Mouse (Mus musculus) kidney, adult 11 months (tissue): ENCODE results near the gene Olfr648.
A peak's percentile ranks its signal among the peaks of the same experiment; 100 is the strongest.

ENCODE experiments used
- DNase-seq: peaks from one replicate; pipeline ENCODE4 v3.0.0; 2022

Gene Olfr648

DNA sequence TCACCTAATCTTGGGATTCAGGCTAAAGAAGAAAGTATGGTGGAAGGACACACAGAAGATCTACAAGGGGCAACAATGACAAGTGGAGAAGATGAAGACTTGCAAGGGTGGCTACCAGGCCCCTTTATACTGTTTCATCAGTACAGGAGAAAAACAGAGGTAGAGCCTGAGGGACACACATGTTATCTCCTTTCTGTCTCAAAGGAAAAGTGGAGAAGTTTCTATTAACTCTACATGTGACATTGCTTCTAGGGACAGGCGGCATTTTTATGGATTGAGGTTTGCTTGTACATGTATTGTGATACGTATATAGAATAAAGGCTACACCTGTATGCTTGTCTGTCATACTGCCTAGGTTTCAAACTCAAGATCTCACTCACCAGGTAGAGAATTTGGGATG is at the start of gene Olfr648:
Gene Olfr648, minus strand, starts transcription at position 101 of the 400 bp plus-strand sequence.
- DNase-seq = no peak

DNA sequence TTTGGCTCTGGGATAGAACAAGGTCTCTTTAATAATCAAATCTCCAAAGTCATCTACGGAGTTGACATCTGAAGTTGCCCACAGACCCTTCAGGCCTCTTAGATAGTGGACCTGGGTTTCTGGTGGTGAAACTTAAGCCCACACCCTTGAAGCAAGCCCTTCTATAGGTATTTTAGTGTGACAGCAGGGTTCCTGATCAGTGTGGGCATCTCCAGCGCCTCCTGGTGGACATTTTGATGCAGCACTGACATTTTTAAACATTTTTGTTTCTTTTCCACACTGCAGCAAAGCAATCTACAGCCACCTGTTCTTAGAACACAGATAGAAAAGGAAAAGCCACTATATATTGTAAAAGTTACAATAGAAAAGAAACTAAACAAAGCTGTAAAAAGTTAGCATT is 48.0 kb upstream of the Olfr648 start:
- DNase-seq = peak; percentile 10

GRCm38 (mm10) chr7:104218701-104219569 is 35.7 kb upstream of the Olfr648 start, which contains the start of gene Trim6:
Trim6 (plus strand) TSS chr7:104218793.
- DNase-seq = peak; percentile 85

DNA sequence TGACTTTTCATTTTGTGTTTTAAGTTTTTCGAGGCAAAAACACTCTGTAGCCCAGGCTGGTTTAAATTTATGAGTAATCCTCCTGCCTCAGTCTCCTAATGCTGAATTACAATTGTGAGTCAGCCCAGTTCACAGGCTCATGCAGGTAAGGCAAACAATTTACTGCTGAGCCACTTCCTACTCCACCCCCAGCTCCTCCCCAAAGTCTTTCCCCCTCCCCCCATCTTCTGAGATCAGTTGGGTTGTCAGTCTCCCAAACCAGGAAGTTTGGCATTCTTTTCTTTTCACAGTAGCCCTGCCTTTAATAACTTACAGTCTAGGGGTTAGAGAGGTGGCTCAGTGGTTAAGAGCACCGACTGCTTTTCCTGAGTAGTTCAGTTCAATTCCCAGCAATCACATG is 34.7 kb upstream of the Olfr648 start:
- no peak for DNase-seq

DNA sequence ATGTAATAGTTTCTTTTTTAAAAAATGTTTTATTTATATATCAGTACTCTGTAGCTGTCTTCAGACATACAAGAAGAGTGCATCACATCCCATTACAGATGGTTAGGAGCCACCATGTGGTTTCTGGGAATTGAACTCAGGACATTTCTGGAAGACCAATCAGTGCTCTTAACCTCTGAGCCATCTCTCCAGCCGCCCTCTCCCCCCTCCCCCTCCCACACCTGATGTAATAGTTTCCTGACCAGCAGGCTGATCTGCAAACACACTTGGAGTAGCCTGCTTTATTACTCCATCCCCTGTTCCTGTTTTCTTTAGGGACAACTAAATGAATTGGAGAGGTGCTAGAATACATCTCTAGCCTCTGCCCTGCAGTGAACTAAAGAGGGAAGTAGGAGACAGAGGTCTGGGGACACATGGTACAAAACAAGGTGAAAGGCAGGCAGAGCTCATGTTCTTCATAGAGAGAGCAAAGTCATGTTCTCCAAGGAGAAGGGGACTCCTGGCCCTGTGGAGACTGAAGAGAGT is 32.9 kb upstream of the Olfr648 start:
- no peak for DNase-seq

- no peak for DNase-seq
Measured at GRCm38 (mm10) chr7:104206197-104206596, 23.0 kb upstream of the Olfr648 start.

- peak; percentile 46 for DNase-seq
Measured at GRCm38 (mm10) chr7:104199822-104200221, 16.6 kb upstream of the Olfr648 start.

GRCm38 (mm10) chr7:104195885-104196284 is 12.7 kb upstream of the Olfr648 start, which contains the start of gene Olfr649:
Olfr649 (minus strand) TSS chr7:104195985.
- no peak for DNase-seq

DNA sequence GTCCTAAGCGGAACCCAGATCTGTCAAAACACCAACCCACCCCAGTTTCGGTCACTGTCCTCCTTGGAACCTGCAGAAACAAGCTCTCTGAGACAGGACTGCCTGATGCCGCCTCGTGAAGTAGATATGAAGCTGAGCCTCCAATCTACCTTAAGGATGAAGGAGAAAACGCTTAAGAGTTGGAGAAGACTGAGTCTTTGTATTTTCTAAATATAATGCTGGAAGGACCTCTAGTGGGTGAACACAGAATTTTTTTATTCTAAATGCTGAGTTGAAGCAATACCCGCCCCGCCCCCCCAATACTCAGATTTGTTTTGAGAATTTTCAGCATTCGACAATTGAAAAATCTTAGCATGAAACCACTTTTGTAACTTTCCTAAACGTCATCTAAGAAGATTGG is 8.1 kb upstream of the Olfr648 start:
- no peak for DNase-seq

GRCm38 (mm10) chr7:104179074-104179473 is 4.1 kb downstream of the Olfr648 start:
- no peak for DNase-seq

- DNase-seq = no peak
Measured at GRCm38 (mm10) chr7:104178422-104179054, 4.7 kb downstream of the Olfr648 start.

DNA sequence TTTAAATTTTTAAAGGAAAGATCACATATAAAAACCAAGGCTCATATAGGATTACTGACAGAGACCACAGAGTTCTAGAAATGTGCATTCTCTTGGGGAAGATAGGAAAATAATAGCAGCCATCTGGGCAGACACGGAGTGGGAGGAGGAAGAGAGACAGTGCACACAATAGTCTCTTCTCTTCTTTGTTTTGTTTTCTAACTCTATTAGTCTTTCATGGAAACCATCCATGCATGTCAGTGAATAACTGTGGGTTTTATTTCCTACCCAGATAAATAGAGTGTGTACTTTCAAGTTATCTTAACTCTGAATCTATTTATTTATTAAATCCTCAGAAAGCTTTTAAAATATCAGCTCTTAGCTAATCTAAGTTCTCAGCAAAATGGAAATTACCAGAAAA is 8.1 kb downstream of the Olfr648 start:
- no peak for DNase-seq

GRCm38 (mm10) chr7:104169634-104170204 is 13.5 kb downstream of the Olfr648 start:
- no peak for DNase-seq

DNA sequence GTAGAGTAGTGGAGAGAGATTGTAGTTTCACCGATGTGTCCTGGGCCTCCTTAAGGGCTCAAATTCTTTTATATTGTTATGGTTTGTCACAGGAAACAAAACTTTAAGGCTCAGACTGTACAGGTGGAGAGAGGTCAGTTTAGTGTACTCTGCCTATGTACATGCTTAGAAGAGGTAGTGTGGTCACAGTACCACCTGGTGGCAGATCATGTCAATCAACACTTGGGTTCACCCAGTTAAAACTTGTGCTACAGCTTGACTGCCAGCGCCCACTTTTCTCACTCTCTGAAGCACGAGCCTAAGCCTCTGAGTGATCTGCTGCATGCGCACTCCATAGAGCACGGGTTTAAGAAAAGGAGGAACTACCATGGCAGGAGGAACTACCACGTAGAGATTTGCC is 16.1 kb downstream of the Olfr648 start:
- DNase-seq = no peak

DNA sequence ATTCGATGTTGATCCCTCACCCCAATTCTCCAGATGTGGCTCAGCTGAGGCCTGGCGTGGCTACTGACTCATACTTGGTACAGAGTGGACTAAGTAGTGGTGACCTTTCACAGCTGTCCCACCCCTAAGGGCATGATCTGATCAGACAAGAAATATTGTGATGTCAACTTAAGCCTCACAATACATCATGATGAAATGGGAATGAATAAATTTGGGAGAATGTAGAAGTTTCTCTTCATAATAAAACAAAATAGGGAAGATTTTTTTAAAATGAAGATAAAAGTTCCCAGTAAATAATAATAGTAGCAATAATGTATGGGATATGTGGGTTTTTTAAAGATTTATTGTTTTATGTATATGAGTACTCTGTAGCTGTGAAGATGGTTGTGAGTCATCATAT is 32.7 kb downstream of the Olfr648 start, which contains the start of gene Ubqlnl:
Gene Ubqlnl, minus strand, starts transcription at position 101 of the 400 bp plus-strand sequence.
- DNase-seq = no peak

- no peak for DNase-seq
Measured at GRCm38 (mm10) chr7:104143179-104143578, 40.0 kb downstream of the Olfr648 start, which contains the start of gene Ubqln3. Ubqln3 (minus strand) TSS chr7:104143279.

DNA sequence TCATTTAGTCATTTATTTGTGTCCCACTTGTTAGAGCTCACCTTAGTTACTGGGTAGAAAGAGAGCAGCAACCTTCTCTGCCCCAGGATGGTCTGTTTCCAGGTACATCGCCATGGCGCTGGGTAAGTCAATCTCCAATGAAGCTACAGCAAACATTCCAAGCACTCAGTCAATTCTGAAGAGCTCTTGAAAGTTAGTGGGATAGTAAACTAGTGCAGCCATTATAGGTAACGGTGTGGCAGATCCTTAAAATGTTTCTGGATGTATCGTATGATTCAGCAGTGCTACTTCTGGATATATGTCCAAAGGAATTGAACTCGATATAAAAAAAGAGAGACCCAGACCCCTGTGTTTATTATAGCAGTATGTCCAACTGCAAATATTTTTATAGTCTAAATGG is 45.9 kb downstream of the Olfr648 start, which contains the start of gene Olfr643:
Gene Olfr643, minus strand, starts transcription at position 101 of the 400 bp plus-strand sequence.
- no peak for DNase-seq

GRCm38 (mm10) chr7:104129726-104130125 is 53.5 kb downstream of the Olfr648 start, which contains the start of gene Ubqln5:
Ubqln5 (minus strand) TSS chr7:104129826.
- no peak for DNase-seq
